Mouse (Mus musculus) right cerebral cortex, postnatal 14 days (tissue): ENCODE data around the gene Skap1.
"Not testable (repeated sequence)": the region's sequence is repeated elsewhere in the genome, so short reads cannot be mapped to it uniquely, and the experiment has no call there.

ENCODE experiments used
- DNase-seq: peaks from one replicate; pipeline ENCODE4 v3.0.0; 2022

The Skap1 gene

GRCm38 (mm10) chr11:96711268-96711667 is 246.9 kb downstream of the Skap1 start:
- DNase-seq: no peak

GRCm38 (mm10) chr11:96711670-96712069 is 247.3 kb downstream of the Skap1 start:
- no peak for DNase-seq

GRCm38 (mm10) chr11:96713210-96714005 is 249.0 kb downstream of the Skap1 start:
- peak; percentile 7 for DNase-seq

- no peak for DNase-seq
These were observed 249.6 kb downstream of the Skap1 start for GRCm38 (mm10) chr11:96714011-96714410.

GRCm38 (mm10) chr11:96715168-96715567 is 250.8 kb downstream of the Skap1 start:
- DNase-seq: not testable (repeated sequence)

- DNase-seq: no peak
These were observed 254.2 kb downstream of the Skap1 start for GRCm38 (mm10) chr11:96718609-96719008.

- no peak for DNase-seq
These were observed 261.4 kb downstream of the Skap1 start for GRCm38 (mm10) chr11:96725833-96726232.

- no peak for DNase-seq
These were observed 264.2 kb downstream of the Skap1 start for GRCm38 (mm10) chr11:96728577-96728976.

- no peak for DNase-seq
These were observed 265.1 kb downstream of the Skap1 start for GRCm38 (mm10) chr11:96729462-96729861.

GRCm38 (mm10) chr11:96730327-96730726 is 265.9 kb downstream of the Skap1 start:
- no peak for DNase-seq

GRCm38 (mm10) chr11:96732657-96733056 is 268.3 kb downstream of the Skap1 start:
- DNase-seq: no peak

- peak; percentile 65 for DNase-seq
These were observed 271.5 kb downstream of the Skap1 start for GRCm38 (mm10) chr11:96735908-96736307.

GRCm38 (mm10) chr11:96736361-96736760 is 272.0 kb downstream of the Skap1 start:
- no peak for DNase-seq

GRCm38 (mm10) chr11:96737673-96738471 is 273.5 kb downstream of the Skap1 start:
- no peak for DNase-seq

GRCm38 (mm10) chr11:96740796-96741195 is 276.4 kb downstream of the Skap1 start:
- no peak for DNase-seq

- peak; percentile 31 for DNase-seq
These were observed 277.6 kb downstream of the Skap1 start for GRCm38 (mm10) chr11:96741995-96742394.

GRCm38 (mm10) chr11:96743000-96743399 is 278.6 kb downstream of the Skap1 start:
- no peak for DNase-seq

GRCm38 (mm10) chr11:96743891-96744290 is 279.5 kb downstream of the Skap1 start:
- DNase-seq: no peak

GRCm38 (mm10) chr11:96746648-96747047 is 282.3 kb downstream of the Skap1 start:
- DNase-seq: no peak

GRCm38 (mm10) chr11:96747555-96747954 is 283.2 kb downstream of the Skap1 start:
- DNase-seq: no peak

GRCm38 (mm10) chr11:96755298-96755697 is 290.9 kb downstream of the Skap1 start:
- no peak for DNase-seq

- no peak for DNase-seq
These were observed 293.0 kb downstream of the Skap1 start for GRCm38 (mm10) chr11:96757421-96757820.

- DNase-seq: no peak
These were observed 294.0 kb downstream of the Skap1 start for GRCm38 (mm10) chr11:96758402-96758801.

- no peak for DNase-seq
These were observed 295.6 kb downstream of the Skap1 start for GRCm38 (mm10) chr11:96760042-96760441.
